Mouse (Mus musculus) adrenal gland, postnatal 4 days (tissue): Measurements from ENCODE around the gene Vwa8. TPM values are rescaled to one million over a fixed set of nuclear protein-coding genes. Genes with fewer than 3 reads are reported as not detected.

Source experiments
- DNase-seq, 2 experiments: peaks; one replicate each; pipeline ENCODE4 v3.0.0; 2021 to 2022; ENCODE audit warnings: low spot score in 2 of 2, mixed read lengths in 2 of 2
- total RNA-seq, 2 experiments: library from RNA; stranded (reverse); gene quantifications; 2 replicates each; pipeline ENCODE4 v1.2.3; 2021

The Vwa8 gene
- total RNA-seq, 2 experiments from 2014 or later, result 109 to 116 TPM

DNA sequence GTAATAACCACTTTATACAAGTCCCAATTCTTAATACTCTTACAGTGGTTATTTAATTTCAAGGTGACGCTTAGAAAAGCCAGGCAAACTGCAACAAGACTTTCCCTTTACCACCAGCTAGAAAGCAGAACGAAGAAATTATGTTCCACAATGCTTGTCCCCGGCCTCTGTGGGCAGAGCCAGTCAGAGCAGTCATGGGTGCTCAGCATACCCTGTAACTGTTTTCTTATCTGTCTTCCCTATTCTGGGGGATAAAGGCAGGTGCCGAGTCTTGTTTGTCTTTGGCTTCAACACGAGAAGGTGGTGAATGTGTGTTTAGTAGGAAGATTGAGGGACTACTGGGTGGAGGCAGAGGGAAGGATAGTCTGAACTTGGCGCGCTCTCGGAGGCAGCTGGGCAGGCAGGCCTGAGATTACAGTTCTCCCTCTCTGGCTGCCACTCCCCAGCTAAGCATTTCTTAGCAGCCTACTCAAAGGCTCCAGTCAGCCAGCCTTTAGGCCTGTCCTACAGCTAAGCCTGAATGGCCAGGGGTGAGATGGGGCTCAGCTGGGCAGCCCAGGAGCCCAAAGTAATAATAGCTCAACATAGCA, 365.9 kb downstream of the Vwa8 start:
- DNase-seq, result no peak

DNA sequence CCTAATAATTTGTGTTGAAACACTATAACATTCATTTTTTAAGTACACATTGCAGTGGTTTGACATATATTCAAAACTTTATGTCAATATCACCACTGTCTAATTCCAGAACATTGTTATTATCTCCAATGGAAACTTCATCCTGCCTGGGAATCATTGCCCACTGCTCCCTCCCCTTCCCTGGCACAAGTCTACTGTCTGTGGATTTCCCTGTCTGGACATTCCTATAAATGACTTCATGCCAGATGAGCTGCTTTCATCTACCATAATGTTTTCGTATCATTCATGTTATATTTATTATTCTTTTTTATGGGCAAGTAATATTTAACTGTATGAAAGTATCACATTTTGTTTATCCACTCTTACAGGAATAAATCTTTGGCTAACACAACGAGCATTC, 367.5 kb downstream of the Vwa8 start:
- no peak for DNase-seq

DNA sequence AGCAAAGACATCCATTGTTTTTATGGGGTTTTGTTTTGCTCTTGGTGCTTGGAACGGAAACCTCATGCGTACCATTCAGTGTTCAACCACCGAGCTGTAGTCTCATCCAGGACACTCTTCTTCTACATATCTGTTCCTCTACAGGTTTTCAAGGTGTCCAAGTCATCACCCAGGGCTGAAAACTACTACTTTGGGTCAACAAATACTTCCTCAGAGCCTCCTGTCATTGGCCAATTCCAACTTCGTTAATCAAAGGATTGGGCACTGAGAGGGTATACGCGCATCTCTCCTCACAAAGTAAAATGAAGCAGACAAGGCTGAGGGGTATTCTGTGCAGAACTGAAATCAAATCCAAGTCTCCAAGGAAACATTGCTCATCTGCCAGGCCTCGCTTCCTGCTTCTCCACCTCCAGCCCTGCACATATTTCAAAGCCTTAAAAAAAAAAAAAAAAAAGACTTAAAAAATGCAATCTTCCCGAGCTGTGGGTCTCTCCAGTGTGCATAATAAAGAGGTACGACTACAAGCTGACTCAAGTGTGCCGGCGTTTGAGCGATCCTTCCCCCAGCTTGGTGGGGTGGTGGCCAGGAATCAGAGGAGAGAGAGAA, 374.7 kb downstream of the Vwa8 start:
- DNase-seq, result no peak

DNA sequence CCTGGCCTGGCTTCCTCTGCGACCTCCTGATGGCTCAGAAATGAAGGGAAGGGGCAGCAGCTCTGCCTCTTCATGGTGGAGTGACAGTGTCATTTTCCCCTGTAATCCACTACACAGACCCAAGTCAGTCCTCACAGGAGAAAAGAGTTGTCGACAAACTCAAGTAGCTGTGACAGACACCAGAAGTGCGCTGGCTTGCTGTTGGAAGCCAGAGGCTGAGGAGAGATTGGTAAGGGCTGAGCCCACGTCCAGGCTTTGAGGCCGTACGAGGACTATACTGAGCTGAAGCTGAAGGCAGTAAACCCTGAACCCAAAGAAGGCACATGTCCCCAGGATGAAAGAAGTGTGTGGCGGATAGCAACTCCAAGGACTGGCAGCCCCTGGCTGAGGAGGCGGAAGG, 376.6 kb downstream of the Vwa8 start:
- DNase-seq, result no peak

DNA sequence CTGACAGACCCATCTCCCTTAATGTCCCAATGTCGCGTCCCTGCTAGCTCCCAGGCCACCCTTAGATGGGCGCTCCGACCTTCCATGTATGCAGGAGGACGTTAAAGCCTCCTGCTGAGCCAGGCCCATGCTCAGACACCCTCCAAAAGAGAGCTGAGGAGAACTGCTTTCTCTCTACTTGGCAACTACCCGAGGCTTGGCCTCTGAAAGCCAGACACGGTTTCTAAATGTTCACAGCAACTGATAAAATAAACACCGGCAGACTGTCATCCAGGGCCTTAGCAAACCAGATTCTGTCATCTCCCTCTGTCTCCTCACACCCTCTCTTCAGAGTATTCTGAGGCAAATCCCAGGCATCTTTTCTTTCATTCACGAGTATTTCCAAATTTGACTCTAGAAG, 377.2 kb downstream of the Vwa8 start:
- DNase-seq, result no peak

DNA sequence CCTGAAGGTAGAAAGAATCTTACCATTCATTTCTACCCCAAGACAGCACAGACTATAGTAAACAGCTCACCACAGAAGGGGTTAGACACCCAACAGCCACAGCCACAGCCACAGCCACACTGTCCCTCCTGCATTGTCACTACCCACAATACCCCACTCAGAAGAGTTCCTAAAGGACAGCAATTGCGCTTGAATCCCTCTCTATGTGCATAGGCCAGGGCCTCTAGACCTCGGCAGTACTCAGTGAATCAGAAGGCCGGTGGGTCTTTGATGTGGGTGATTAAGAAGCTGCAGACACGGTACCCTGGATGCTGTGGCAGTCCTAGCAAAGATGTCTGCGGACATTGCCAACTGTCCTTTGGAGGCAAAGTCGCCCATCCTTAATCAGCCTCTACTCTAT, 377.9 kb downstream of the Vwa8 start:
- no peak for DNase-seq

DNA sequence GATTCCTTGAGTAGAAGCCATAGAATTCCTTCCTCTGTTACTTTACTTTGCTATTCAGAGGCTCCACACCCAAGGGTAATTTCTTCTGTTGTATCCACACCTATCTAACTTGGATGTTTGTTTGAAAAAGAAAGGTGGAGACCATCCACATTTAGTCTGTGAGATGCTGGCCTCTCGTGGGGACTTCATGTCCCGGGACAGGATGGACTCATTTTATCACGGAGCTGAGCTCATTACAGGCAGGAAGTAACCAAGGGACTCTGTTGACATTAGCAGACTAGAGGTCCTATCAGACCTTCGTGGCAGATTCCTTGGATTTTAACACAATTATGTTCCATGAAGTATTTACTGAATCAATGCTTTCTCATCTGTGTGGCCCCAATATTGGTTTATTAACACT, 379.1 kb downstream of the Vwa8 start:
- no peak for DNase-seq

DNA sequence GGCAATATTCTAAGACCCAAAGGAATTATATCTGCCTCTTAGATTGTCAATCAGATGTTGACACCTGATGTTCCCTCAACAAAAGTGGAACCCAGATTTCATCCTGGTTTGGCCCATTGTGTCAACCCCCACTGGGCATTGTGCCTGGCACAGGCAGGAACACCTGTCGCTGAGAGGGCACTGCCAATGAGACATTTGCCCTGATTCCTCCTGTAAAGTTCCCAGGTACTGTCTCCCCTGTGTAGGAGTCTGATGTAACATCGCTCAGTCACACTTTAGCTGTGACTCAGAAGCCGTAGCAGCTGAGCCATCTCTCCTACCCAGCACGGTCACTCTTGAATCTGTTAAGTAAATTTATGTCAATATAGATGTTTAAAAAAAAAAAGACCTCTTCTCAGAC, 382.8 kb downstream of the Vwa8 start:
- DNase-seq, result no peak

DNA sequence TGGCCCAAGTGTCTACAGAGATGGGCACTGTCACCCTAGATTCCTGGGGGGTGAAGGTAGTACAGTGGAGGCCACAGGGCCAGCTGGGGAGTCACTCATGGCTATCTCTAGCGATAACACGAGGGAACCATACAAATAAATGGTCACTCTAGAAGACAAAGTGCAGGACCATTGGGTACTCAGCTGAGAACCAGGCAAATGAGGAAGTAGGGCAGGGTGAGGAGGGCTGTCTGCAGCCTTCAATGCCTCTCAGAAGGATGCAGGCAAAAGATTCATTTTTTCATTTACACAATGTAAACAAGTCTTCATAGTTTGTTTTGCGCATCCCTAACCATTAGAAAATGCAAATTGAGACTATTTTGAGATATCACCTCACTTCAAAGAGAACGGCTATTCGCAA, 384.8 kb downstream of the Vwa8 start:
- no peak for DNase-seq

DNA sequence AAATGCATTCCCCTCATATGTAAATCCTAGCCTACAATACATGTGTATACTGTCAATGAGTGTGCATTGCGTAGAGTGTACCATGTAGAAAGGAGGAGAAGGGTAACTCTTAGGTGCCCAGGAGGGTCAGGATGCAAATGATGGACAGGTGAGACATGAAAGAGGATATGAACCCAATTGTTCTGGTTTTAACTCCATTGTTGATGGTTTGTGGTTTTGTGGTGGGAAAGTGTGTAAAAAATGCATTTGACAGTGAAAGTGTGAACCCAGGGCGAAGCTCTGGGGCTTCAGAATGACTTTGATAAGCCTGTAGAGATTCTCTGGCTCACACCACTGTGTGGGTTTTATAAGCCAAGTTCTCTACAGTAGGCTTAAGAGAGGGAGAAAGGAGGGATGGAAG, 385.7 kb downstream of the Vwa8 start:
- no peak for DNase-seq

DNA sequence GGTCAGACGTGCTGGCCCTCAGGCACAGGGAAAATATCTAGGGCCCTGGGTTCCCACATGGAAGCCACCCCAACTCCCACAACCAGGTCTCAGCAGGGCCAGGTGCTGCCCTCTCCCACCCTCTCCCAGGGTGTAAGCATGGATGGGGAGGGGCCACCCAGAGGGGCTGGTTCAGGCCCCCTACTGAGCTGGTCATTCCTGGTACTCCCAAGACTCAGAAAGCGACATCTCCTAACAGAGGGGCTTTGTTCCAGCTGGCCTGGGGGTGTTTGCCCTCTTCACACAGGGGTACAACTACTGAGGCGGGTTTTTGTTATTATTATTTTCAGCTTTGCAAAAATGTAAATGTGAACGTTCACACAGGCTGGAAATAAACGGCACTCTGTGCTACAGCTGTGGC, 386.3 kb downstream of the Vwa8 start:
- no peak for DNase-seq

DNA sequence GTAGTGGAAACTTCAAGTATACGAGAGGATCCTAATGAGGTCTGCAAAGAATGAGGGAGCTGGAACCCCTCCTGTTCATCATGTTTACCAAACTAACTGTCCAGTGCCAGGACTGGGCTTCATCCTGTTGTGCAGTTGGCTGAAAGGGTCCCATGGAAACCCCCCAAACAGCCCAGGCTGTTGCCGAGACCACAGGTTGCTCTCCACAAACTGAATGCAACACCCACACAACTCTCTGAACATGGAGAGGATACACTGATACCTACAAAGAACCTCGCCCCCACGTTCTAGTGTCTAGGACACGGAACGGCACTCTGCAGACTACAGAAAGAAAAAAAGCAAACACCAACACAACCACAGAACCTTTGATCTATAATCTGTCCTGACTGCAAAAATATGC, 387.4 kb downstream of the Vwa8 start:
- no peak for DNase-seq

DNA sequence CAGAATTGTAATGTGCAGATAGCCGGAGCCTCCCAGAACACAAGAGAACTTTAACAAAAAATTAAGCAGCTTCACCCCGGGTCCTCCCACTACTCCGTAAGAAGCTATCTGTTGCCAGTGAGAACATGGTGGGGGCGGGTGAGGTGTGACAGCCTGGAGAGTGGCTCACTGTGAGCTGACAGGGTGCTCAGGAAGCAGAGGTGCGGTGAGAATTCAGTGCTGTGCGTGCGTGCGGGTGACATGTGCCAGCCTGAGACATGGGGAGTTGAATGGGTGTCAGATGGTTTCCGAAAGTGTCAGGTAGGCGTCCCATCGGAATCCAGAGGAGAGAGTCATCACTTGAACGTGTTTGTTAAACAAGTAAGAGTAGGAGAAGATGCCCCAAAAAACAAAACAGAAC, 390.6 kb downstream of the Vwa8 start:
- no peak for DNase-seq

DNA sequence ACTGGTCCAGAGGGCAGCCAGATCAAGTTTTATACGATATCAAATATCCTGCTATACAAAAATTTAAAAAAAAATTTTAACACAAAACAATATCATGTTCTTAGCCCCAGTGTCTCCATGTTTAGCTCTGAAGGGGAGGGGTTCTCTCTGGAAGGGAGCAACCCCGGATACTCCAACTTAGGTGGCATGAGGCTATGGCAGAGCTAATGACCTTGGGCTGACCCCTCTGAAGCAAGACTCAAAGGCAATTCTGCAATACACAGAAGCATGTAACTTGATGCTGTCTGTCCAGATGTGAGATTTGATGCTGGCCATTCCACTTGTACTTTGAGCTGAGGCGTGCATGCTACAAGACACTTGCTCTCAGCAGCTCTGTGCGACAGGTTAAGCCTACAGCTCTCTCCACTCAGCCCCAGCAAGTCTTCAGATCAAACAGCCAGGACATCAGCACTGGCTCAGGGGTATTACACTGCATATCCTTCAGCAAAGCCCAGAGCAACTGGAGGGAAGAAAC, 392.3 kb downstream of the Vwa8 start:
- DNase-seq, result no peak

DNA sequence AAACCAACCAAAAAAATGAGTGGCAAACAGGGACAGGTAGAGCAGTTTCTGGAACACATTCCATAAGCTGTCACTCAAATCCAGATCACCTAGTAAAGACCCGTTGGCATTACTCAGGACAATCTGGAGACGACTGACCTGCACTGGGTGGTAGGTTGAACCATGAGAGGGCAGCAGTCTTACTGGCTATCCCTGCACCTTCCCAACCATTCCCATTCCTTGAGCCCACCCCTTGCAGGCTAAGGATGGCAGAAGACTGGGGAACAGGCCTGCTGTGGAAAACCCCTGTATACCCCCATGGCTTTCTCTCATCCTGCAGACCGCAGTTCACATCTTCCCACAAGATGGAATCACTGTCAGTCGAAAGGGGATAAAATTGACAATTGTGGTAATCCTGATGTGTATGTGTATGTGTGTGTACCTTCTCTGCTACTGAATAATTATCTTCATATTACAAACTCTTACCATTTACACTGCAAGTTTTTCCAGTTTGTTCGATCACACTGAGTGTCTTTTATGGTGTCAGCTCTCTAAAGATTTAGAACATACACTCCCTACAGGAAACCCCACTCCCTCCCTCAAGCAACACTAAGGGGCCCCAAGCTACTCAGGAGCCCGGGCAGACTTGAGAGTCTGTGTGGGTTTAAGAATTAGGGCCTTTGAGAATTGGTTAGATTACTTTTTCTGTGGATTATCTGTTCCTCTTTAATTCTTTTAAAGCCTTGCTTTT, 393.0 kb downstream of the Vwa8 start:
- no peak for DNase-seq

DNA sequence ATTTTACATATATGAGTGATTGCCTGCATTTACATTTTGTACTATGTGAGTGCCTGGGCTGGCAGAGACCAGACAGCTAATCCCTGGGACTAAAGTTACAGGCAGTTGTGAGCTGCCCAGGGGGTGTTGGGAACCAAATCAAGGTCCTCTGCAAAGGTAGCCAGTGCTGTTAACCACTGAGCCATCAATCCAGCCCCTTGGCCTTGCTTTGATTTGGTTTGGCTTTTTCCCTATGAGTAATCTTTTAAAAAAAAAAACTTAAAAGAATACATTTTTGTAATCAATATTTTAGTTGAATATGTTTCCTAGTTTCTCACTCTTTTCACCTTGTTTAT, 393.5 kb downstream of the Vwa8 start:
- no peak for DNase-seq

DNA sequence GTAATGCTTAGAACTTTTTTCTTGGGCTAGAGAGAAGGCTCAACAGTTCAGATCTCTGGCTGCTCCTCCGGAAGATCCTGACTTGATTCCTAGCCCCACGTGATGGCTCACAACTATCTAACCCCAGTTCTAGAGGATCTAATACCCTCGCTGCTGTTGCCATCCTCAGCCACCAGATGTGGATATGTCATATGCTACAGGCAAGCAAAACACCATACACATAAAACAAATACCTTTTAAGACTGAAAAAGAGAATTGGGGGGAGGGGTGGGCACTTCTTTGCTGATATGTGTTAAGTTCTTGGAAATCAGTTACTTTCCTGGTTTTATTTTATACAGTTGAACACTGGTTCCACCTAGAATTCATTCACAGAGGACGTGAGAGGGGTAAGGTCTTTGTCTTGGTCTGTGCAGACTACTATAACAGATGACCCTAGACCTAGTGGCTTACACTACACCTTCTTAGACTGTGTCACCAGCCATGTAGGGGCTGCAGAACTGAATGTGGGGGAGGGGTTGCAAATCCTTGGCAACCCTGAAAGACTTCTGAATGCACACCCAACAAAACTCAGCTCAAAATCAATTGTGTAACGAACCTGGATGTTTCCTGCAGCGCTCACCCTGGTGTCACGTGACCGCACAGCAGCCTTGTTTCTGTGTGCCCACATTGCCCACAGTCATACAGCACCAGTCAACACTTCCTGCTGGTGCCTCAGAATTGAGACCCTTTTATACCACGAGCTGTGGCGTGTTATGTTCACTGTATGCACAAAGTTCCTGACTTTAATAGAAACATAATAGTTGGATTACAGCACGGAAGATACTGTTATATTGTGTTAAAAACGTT, 394.4 kb downstream of the Vwa8 start:
- DNase-seq, result no peak

DNA sequence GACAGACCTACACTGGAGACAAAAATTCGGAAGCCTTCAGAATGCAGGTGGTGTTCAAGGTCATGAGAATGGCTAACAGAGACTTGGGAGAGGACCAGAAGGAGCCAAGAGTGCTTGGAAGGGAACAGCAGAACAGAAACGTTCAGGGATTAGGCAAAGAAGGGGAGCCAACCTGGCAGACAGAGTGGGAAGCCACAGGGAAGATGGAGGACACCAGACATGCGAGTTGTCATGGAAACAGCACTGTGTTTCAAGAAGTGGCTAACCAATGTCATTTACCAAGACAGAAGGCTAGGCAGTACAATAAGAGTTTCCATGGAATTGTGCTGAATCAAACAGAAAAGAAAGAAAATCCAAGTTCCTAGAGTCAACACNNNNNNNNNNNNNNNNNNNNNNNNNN, 395.7 kb downstream of the Vwa8 start:
- DNase-seq, result no peak

DNA sequence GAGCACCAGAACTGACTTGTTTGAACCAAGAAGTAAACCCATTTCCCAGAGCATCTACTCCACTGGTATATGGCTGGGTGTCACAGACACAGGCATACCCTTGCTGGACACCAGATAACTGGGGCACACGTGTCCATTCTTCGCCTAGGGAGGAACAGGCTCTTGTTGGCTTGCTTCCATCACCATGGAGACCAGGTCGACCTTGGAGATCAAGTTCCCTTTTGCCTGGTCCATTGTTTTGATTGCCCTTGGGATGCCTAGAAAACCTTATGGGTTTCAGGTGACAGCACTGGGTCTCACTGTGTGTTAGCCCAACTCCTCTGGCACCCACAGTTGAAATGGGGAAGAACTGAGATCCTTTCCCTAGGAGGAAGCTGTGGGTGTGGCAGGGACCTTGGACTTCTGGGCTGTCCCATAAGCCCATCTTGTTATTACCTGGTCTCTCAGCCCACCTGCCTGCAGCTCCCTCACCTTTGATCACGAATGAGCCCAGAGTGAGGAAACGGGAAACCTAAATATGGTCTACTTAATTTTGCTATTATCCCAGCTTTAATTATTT, 403.0 kb downstream of the Vwa8 start:
- no peak for DNase-seq
